In the genomic region with DNA sequence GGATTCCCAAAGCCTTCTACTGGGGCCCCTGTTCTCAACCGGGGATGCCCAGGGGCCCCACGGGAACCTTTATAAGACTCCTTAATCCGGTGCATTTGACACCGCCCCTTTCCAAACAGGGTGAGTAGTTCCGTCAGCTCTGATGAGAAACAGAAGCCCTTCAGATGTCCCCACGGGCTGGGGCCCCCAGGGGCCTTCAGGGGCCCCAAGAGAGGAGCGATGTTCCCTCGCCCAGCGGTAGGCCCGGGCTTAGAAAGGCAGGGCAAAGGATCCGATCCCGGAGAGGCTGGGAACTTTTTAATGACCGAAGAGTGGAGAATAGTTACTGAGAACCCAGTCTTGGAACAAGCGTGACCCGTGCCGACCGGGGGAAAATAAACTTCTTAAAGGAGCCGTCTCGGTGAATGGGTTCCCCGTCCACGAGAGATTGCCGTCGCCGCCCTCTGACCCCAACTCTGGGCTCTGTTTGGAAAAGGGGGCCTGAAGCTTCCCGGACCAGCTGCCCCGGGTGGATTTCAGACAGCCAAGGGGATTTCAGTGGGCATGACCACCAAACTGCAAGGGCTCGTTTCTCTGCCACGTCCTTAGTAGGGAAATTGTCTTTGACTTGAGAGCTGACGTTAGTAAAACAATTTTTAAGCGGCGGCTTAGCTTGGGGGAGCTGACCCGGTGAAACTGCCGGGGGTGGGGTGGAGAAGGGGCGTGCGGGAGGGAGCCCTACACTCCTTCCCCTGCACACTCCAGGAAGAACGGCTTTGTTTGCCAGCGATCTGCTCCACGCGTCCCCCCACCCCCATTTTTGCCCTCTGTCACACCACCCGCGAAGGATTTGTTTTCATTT, we compare ENCODE assay signal across 8 mouse cellular contexts. TPM values are rescaled to one million over a fixed set of nuclear protein-coding genes. Genes with fewer than 3 reads are reported as not detected.
DNase-seq lines count a peak whose midpoint lies in the region; ATAC-seq lines count a peak whose summit lies in the region.

No protein-coding gene starts in this region.

- H3K4me2 ChIP-seq in forebrain, embryonic 11.5 days (ENCODE audit: low read depth, low read length, severe bottlenecking): peak overlapping the region; percentile 99; the same call in 1 of the 2 replicates
- H3K4me2 ChIP-seq in liver, embryonic 16.5 days (ENCODE audit: low read depth, low read length): peak overlapping the region; percentile 68

- peak overlapping the region; percentile 50 for H3K4me3 ChIP-seq in forebrain, embryonic 11.5 days (ENCODE audit: low read depth, low read length)
- H3K4me3 ChIP-seq in liver, embryonic 16.5 days (ENCODE audit: low read depth, low read length): peak overlapping the region; percentile 56

- H3K27me3 ChIP-seq in forebrain, embryonic 11.5 days (ENCODE audit: control insufficient read depth, insufficient read depth, low read length): peaks cover 52% of the 10 kb centered on the region
- peaks cover 74% of the 10 kb centered on the region for H3K27me3 ChIP-seq in liver, embryonic 16.5 days (ENCODE audit: control insufficient read depth, insufficient read depth, low read depth, low read length)

- under 1% methylated on average over 41 of the region's 41 CpGs for WGBS in forebrain, embryonic 11.5 days
- under 1% methylated on average over 41 of the region's 41 CpGs for WGBS in liver, embryonic 16.5 days (ENCODE audit: insufficient replicate concordance)

- H3K36me3 ChIP-seq in forebrain, embryonic 11.5 days (ENCODE audit: control insufficient read depth, insufficient read depth, low read length): no peaks in the 10 kb centered on the region
- H3K36me3 ChIP-seq in liver, embryonic 16.5 days (ENCODE audit: control insufficient read depth, insufficient read depth): no peaks in the 10 kb centered on the region

- peak overlapping the region; percentile 57 for H3K9ac ChIP-seq in forebrain, embryonic 11.5 days (ENCODE audit: low read length)
- peak overlapping the region; percentile 40; the same call in 1 of the 2 replicates for H3K9ac ChIP-seq in liver, embryonic 16.5 days (ENCODE audit: low read depth, low read length)

- peaks cover 33% of the 10 kb centered on the region for H3K4me1 ChIP-seq in forebrain, embryonic 11.5 days (replicated peaks; ENCODE audit: control insufficient read depth, insufficient read depth, low read length)
- peaks cover 25% of the 10 kb centered on the region for H3K4me1 ChIP-seq in liver, embryonic 16.5 days (ENCODE audit: control insufficient read depth, low read depth, low read length)

- ATAC-seq in forebrain, embryonic 11.5 days (replicated peaks; ENCODE audit: low FRiP score): no peak
- peak; percentile 29 for ATAC-seq in inflammation-experienced regulatory T-cells, adult 6 months
- ATAC-seq in liver, embryonic 16.5 days (ENCODE audit: low read depth): no peak
- no peak for ATAC-seq in erythroid progenitor cell, adult 5-6 weeks (replicated peaks; ENCODE audit: low FRiP score, poor library complexity, severe bottlenecking)
- no peak for ATAC-seq in frontal cortex, adult (ENCODE audit: low TSS enrichment)

- no peaks in the 10 kb centered on the region for H3K9me3 ChIP-seq in forebrain, embryonic 11.5 days (ENCODE audit: control insufficient read depth, low read length)
- no peaks in the 10 kb centered on the region for H3K9me3 ChIP-seq in liver, embryonic 16.5 days (replicated peaks; ENCODE audit: control insufficient read depth, low read length)

- DNase-seq in urinary bladder, adult 2 months (ENCODE audit: low spot score): peak; percentile 37
- DNase-seq in urinary bladder, postnatal 10 days (ENCODE audit: low spot score): no peak
- DNase-seq in forebrain, embryonic 11.5 days (ENCODE audit: low spot score): peak; percentile 57
- peak; percentile 42 for DNase-seq in spleen, adult 12 weeks (ENCODE audit: low spot score)

- H3K27ac ChIP-seq in forebrain, embryonic 11.5 days (ENCODE audit: low read depth, low read length): no peak overlapping the region
- H3K27ac ChIP-seq in liver, embryonic 16.5 days (ENCODE audit: low read length): no peak overlapping the region

RNA-seq across cellular contexts. Expression of a gene that starts 3.4 kb away (rescaled TPM):
- polyA plus RNA-seq in urinary bladder, adult 2 months (2012; rRNA removed): 32.2 and 36.0 TPM in 2 replicates
- polyA plus RNA-seq in forebrain, embryonic 11.5 days (2014; fragmentation: Nextera tagmentation; extraction: Ambion mirVana): 6.4 and 7.0 TPM in 2 replicates
- polyA plus RNA-seq in inflammation-experienced regulatory T-cells, adult 6 months (2017; shearing (Covaris generic)): 1 to 10 TPM; 2.0 to 3.6 (median 2.3) TPM
- polyA plus RNA-seq in liver, embryonic 16.5 days (2015; fragmentation: Nextera tagmentation; extraction: Ambion mirVana): 2.5 and 2.9 TPM in 2 replicates
- 5.4 and 13.4 TPM in 2 replicates for total RNA-seq in erythroid progenitor cell, adult 5-6 weeks (2015; ENCODE audit: low replicate concordance)
- total RNA-seq in erythroid progenitor cell, adult 5-6 weeks (2017; ENCODE audit: low replicate concordance): 2.7 and 4.4 TPM in 2 replicates

RNA-seq across cellular contexts. Expression of a gene that starts 48.7 kb away (rescaled TPM):
- polyA plus RNA-seq in urinary bladder, adult 2 months (2012; rRNA removed): 5.4 and 6.8 TPM in 2 replicates
- 9.5 and 11.2 TPM in 2 replicates for polyA plus RNA-seq in forebrain, embryonic 11.5 days (2014; fragmentation: Nextera tagmentation; extraction: Ambion mirVana)
- 1 to 10 TPM; 6.5 to 7.6 (median 7.5) TPM for polyA plus RNA-seq in inflammation-experienced regulatory T-cells, adult 6 months (2017; shearing (Covaris generic))
- 3.0 and 3.1 TPM in 2 replicates for polyA plus RNA-seq in liver, embryonic 16.5 days (2015; fragmentation: Nextera tagmentation; extraction: Ambion mirVana)
- 1.3 TPM in 1 of 2 replicates, not detected in the other for total RNA-seq in erythroid progenitor cell, adult 5-6 weeks (2015; ENCODE audit: low replicate concordance)
- 1.0 and 3.3 TPM in 2 replicates for total RNA-seq in erythroid progenitor cell, adult 5-6 weeks (2017; ENCODE audit: low replicate concordance)
